Mouse (Mus musculus): ENCODE results near the gene St3gal6. TPM values are rescaled to one million over a fixed set of nuclear protein-coding genes. Genes with fewer than 3 reads are reported as not detected.
"Not testable (repeated sequence)": the region's sequence is repeated elsewhere in the genome, so short reads cannot be mapped to it uniquely, and the experiment has no call there.

St3gal6 gene
- polyA plus RNA-seq, 1 experiment from 2014 or later: 19.6 TPM

GRCm38 (mm10) chr16:58459966-58460365 lies 64.1 kb downstream of the St3gal6 start:
- Histone ChIP-seq H3K4me2 (ENCODE audit: low read depth, low read length) (peak overlapping the region; percentile 42; the same call in 1 of the 2 replicates), H3K36me3 (ENCODE audit: control insufficient read depth, insufficient read depth) (peaks cover 35% of the 10 kb centered on the region), H3K4me1 (ENCODE audit: control insufficient read depth, insufficient read depth, low read length) (peaks cover 11% of the 10 kb centered on the region), H3K27ac (ENCODE audit: low read length) (peak overlapping the region; percentile 86)
- not testable (repeated sequence) for H3K9ac ChIP-seq (ENCODE audit: low read length); H3K9me3 ChIP-seq (replicated peaks; ENCODE audit: control insufficient read depth, low read length); H3K27me3 ChIP-seq (ENCODE audit: control insufficient read depth, insufficient read depth, low read length); H3K4me3 ChIP-seq (ENCODE audit: low read length)
- ATAC-seq (replicated peaks; ENCODE audit: extremely low read depth, insufficient read depth, low FRiP score): peak; percentile 68
- WGBS: 17% methylated on average over 3 of the region's 3 CpGs

DNA sequence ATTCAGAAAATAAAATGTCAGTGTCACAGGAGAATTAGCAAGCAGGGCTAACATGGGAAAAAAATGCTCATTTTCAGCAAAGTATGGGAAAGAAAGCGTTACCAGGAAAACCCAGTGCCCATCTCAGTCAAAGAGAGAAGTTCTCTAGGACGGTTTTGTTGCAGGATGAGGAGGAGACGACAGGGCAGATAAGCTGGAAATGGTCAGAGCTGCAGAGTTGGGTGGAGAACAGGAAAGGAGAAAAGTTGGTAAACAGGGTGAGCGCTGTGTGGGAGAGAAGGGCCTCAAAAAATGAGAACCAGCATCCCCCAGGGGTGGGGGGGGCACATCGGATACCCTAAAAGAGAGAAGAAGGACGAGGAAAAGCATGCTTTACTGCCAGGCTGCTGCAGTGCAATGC lies 67.1 kb downstream of the St3gal6 start:
- Histone ChIP-seq H3K27me3 (ENCODE audit: control insufficient read depth, insufficient read depth, low read length) (no peaks in the 10 kb centered on the region), H3K4me1 (ENCODE audit: control insufficient read depth, insufficient read depth, low read length) (peaks cover 18% of the 10 kb centered on the region), H3K4me3 (ENCODE audit: low read length) (no peak overlapping the region), H3K4me2 (ENCODE audit: low read depth, low read length) (no peak overlapping the region), H3K36me3 (ENCODE audit: control insufficient read depth, insufficient read depth) (peaks cover 14% of the 10 kb centered on the region), H3K27ac (ENCODE audit: low read length) (peak overlapping the region; percentile 5), H3K9me3 (replicated peaks; ENCODE audit: control insufficient read depth, low read length) (no peaks in the 10 kb centered on the region), H3K9ac (ENCODE audit: low read length) (no peak overlapping the region)
- no peak for ATAC-seq (replicated peaks; ENCODE audit: extremely low read depth, insufficient read depth, low FRiP score)
- 53% methylated on average over 6 of the region's 6 CpGs for WGBS

GRCm38 (mm10) chr16:58456445-58456844 lies 67.6 kb downstream of the St3gal6 start:
- H3K4me3 ChIP-seq (ENCODE audit: low read length): no peak overlapping the region
- H3K36me3 ChIP-seq (ENCODE audit: control insufficient read depth, insufficient read depth): peaks cover 15% of the 10 kb centered on the region
- no peak for ATAC-seq (replicated peaks; ENCODE audit: extremely low read depth, insufficient read depth, low FRiP score)
- H3K4me1 ChIP-seq (ENCODE audit: control insufficient read depth, insufficient read depth, low read length): peaks cover 17% of the 10 kb centered on the region
- no peak overlapping the region for H3K9ac ChIP-seq (ENCODE audit: low read length)
- H3K9me3 ChIP-seq (replicated peaks; ENCODE audit: control insufficient read depth, low read length): no peaks in the 10 kb centered on the region
- H3K27me3 ChIP-seq (ENCODE audit: control insufficient read depth, insufficient read depth, low read length): no peaks in the 10 kb centered on the region
- H3K27ac ChIP-seq (ENCODE audit: low read length): no peak overlapping the region
- H3K4me2 ChIP-seq (ENCODE audit: low read depth, low read length): no peak overlapping the region
- 80% methylated on average over 5 of the region's 5 CpGs for WGBS

DNA sequence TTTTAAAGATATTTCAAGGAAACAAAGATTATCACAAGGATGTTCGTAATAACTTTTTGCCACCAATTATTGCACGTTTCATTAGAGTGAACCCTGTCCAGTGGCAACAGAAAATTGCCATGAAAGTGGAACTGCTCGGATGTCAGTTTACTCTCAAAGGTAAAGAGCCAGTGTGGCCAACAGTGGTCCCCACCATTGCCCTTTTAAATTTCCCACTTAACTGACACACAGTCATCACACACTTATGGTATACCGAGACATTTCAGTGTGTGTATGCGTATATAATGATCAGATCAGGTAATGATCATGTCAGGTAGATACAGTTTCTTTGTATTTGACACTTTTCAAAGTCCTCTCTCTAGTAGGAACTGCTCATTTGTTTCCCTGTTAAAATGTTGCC lies 68.9 kb downstream of the St3gal6 start:
- ATAC-seq (replicated peaks; ENCODE audit: extremely low read depth, insufficient read depth, low FRiP score): no peak
- Histone ChIP-seq H3K9me3 (replicated peaks; ENCODE audit: control insufficient read depth, low read length) (no peaks in the 10 kb centered on the region), H3K9ac (ENCODE audit: low read length) (no peak overlapping the region), H3K36me3 (ENCODE audit: control insufficient read depth, insufficient read depth) (peaks cover 18% of the 10 kb centered on the region), H3K4me2 (ENCODE audit: low read depth, low read length) (no peak overlapping the region), H3K27me3 (ENCODE audit: control insufficient read depth, insufficient read depth, low read length) (no peaks in the 10 kb centered on the region), H3K4me3 (ENCODE audit: low read length) (no peak overlapping the region), H3K4me1 (ENCODE audit: control insufficient read depth, insufficient read depth, low read length) (peaks cover 10% of the 10 kb centered on the region), H3K27ac (ENCODE audit: low read length) (no peak overlapping the region)
- 77% methylated on average over 5 of the region's 5 CpGs for WGBS

GRCm38 (mm10) chr16:58454617-58455016 lies 69.4 kb downstream of the St3gal6 start:
- no peaks in the 10 kb centered on the region for H3K9me3 ChIP-seq (replicated peaks; ENCODE audit: control insufficient read depth, low read length)
- H3K4me3 ChIP-seq (ENCODE audit: low read length): no peak overlapping the region
- 60% methylated on average over 8 of the region's 8 CpGs for WGBS
- no peaks in the 10 kb centered on the region for H3K27me3 ChIP-seq (ENCODE audit: control insufficient read depth, insufficient read depth, low read length)
- no peak overlapping the region for H3K9ac ChIP-seq (ENCODE audit: low read length)
- ATAC-seq (replicated peaks; ENCODE audit: extremely low read depth, insufficient read depth, low FRiP score): no peak
- H3K36me3 ChIP-seq (ENCODE audit: control insufficient read depth, insufficient read depth): peaks cover 21% of the 10 kb centered on the region
- no peak overlapping the region for H3K4me2 ChIP-seq (ENCODE audit: low read depth, low read length)
- peaks cover 8% of the 10 kb centered on the region for H3K4me1 ChIP-seq (ENCODE audit: control insufficient read depth, insufficient read depth, low read length)
- no peak overlapping the region for H3K27ac ChIP-seq (ENCODE audit: low read length)

- H3K36me3 ChIP-seq (ENCODE audit: control insufficient read depth, insufficient read depth): peaks cover 21% of the 10 kb centered on the region
- peak overlapping the region; percentile 71 for H3K27ac ChIP-seq (ENCODE audit: low read length)
- H3K4me3 ChIP-seq (ENCODE audit: low read length): no peak overlapping the region
- H3K9me3 ChIP-seq (replicated peaks; ENCODE audit: control insufficient read depth, low read length): no peaks in the 10 kb centered on the region
- 0 out of 2 replicates have a peak, but pooled peaks have one; percentile 38 for ATAC-seq (replicated peaks; ENCODE audit: extremely low read depth, insufficient read depth, low FRiP score)
- H3K9ac ChIP-seq (ENCODE audit: low read length): no peak overlapping the region
- no peak overlapping the region for H3K4me2 ChIP-seq (ENCODE audit: low read depth, low read length)
- no peaks in the 10 kb centered on the region for H3K27me3 ChIP-seq (ENCODE audit: control insufficient read depth, insufficient read depth, low read length)
- peaks cover 7% of the 10 kb centered on the region for H3K4me1 ChIP-seq (ENCODE audit: control insufficient read depth, insufficient read depth, low read length)
Observed at GRCm38 (mm10) chr16:58453820-58454219, 70.2 kb downstream of the St3gal6 start.

DNA sequence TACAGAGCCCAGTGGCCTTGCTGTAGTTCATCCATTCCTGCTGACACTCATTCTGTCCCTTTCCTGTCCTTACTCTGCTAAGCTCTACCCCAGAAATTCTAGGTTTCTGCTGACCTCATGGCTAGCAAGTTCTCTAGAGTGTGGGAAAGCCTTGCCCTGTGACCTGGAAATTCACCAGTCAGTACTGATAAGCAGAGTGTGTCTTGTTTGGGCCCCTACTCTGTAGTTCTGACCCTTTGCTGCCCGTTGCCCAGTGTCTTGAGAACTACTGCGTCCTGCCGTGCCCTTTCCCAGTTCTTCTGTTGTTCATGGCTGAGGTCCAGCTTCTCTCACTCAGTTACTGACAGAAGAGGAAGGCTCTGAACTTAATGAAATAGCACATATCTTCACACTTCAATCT lies 70.9 kb downstream of the St3gal6 start:
- ATAC-seq (replicated peaks; ENCODE audit: extremely low read depth, insufficient read depth, low FRiP score): peak; percentile 71
- Histone ChIP-seq H3K9ac (ENCODE audit: low read length) (no peak overlapping the region), H3K27me3 (ENCODE audit: control insufficient read depth, insufficient read depth, low read length) (no peaks in the 10 kb centered on the region), H3K4me3 (ENCODE audit: low read length) (no peak overlapping the region), H3K4me1 (ENCODE audit: control insufficient read depth, insufficient read depth, low read length) (peaks cover 7% of the 10 kb centered on the region), H3K27ac (ENCODE audit: low read length) (peak overlapping the region; percentile 71), H3K9me3 (replicated peaks; ENCODE audit: control insufficient read depth, low read length) (no peaks in the 10 kb centered on the region), H3K36me3 (ENCODE audit: control insufficient read depth, insufficient read depth) (peaks cover 24% of the 10 kb centered on the region), H3K4me2 (ENCODE audit: low read depth, low read length) (no peak overlapping the region)
- WGBS: 25% methylated on average over 3 of the region's 3 CpGs

- Histone ChIP-seq H3K9me3 (replicated peaks; ENCODE audit: control insufficient read depth, low read length) (no peaks in the 10 kb centered on the region), H3K4me2 (ENCODE audit: low read depth, low read length) (no peak overlapping the region), H3K4me1 (ENCODE audit: control insufficient read depth, insufficient read depth, low read length) (peaks cover 7% of the 10 kb centered on the region), H3K4me3 (ENCODE audit: low read length) (no peak overlapping the region), H3K36me3 (ENCODE audit: control insufficient read depth, insufficient read depth) (peaks cover 14% of the 10 kb centered on the region), H3K9ac (ENCODE audit: low read length) (no peak overlapping the region), H3K27ac (ENCODE audit: low read length) (no peak overlapping the region), H3K27me3 (ENCODE audit: control insufficient read depth, insufficient read depth, low read length) (no peaks in the 10 kb centered on the region)
- 92% methylated on average over 5 of the region's 5 CpGs for WGBS
- ATAC-seq (replicated peaks; ENCODE audit: extremely low read depth, insufficient read depth, low FRiP score): no peak
Observed at GRCm38 (mm10) chr16:58451647-58452046, 72.4 kb downstream of the St3gal6 start.

- Histone ChIP-seq H3K36me3 (ENCODE audit: control insufficient read depth, insufficient read depth) (peaks cover 14% of the 10 kb centered on the region), H3K27ac (ENCODE audit: low read length) (no peak overlapping the region), H3K4me1 (ENCODE audit: control insufficient read depth, insufficient read depth, low read length) (peaks cover 7% of the 10 kb centered on the region), H3K9ac (ENCODE audit: low read length) (no peak overlapping the region), H3K27me3 (ENCODE audit: control insufficient read depth, insufficient read depth, low read length) (no peaks in the 10 kb centered on the region), H3K9me3 (replicated peaks; ENCODE audit: control insufficient read depth, low read length) (no peaks in the 10 kb centered on the region), H3K4me2 (ENCODE audit: low read depth, low read length) (no peak overlapping the region), H3K4me3 (ENCODE audit: low read length) (no peak overlapping the region)
- ATAC-seq (replicated peaks; ENCODE audit: extremely low read depth, insufficient read depth, low FRiP score): no peak
- 55% methylated on average over 6 of the region's 6 CpGs for WGBS
Observed at GRCm38 (mm10) chr16:58450648-58451047, 73.4 kb downstream of the St3gal6 start.

GRCm38 (mm10) chr16:58449073-58449472 lies 75.0 kb downstream of the St3gal6 start:
- no peak overlapping the region for H3K4me2 ChIP-seq (ENCODE audit: low read depth, low read length)
- no peak overlapping the region for H3K4me3 ChIP-seq (ENCODE audit: low read length)
- ATAC-seq (replicated peaks; ENCODE audit: extremely low read depth, insufficient read depth, low FRiP score): no peak
- H3K9ac ChIP-seq (ENCODE audit: low read length): no peak overlapping the region
- H3K9me3 ChIP-seq (replicated peaks; ENCODE audit: control insufficient read depth, low read length): no peaks in the 10 kb centered on the region
- 82% methylated on average over 4 of the region's 4 CpGs for WGBS
- peaks cover 7% of the 10 kb centered on the region for H3K4me1 ChIP-seq (ENCODE audit: control insufficient read depth, insufficient read depth, low read length)
- no peak overlapping the region for H3K27ac ChIP-seq (ENCODE audit: low read length)
- H3K27me3 ChIP-seq (ENCODE audit: control insufficient read depth, insufficient read depth, low read length): no peaks in the 10 kb centered on the region
- H3K36me3 ChIP-seq (ENCODE audit: control insufficient read depth, insufficient read depth): peaks cover 14% of the 10 kb centered on the region
